Mouse (Mus musculus) thymus, adult 2 months (tissue): ENCODE measurements around the gene Glis3. TPM values are rescaled to one million over a fixed set of nuclear protein-coding genes. Genes with fewer than 3 reads are reported as not detected.

Experiments
- DNase-seq: peaks from one replicate; pipeline ENCODE4 v3.0.0; 2021
- H3K27ac ChIP-seq: fragments of 200-500 bp; 2 replicates; pipeline ENCODE4 v1.5.1; 2012; ENCODE audit warnings: low read length, control low read depth; ENCODE audit not compliant: control insufficient read depth, insufficient read depth
- H3K27me3 ChIP-seq: fragments of 200-500 bp; 2 replicates; pipeline ENCODE4 v1.6.1; 2012; ENCODE audit warnings: mild to moderate bottlenecking, low read length, moderate library complexity, mixed read lengths; ENCODE audit not compliant: control insufficient read depth, insufficient read depth
- H3K36me3 ChIP-seq: fragments of 200-500 bp; 2 replicates; pipeline ENCODE4 v1.6.1; 2012; ENCODE audit warnings: mild to moderate bottlenecking, low read length, moderate library complexity; ENCODE audit not compliant: control insufficient read depth, insufficient read depth
- H3K4me1 ChIP-seq: fragments of 200-500 bp; replicated peaks from 2 replicates; pipeline ENCODE4 v1.6.1; 2012; ENCODE audit warnings: low read length; ENCODE audit not compliant: control insufficient read depth, insufficient read depth
- H3K4me3 ChIP-seq: fragments of 200-500 bp; 2 replicates; pipeline ENCODE4 v1.5.1; 2012; ENCODE audit warnings: mild to moderate bottlenecking, low read length, control low read depth, moderate library complexity; ENCODE audit not compliant: control insufficient read depth, insufficient read depth
- CTCF ChIP-seq: fragments of 200-500 bp; IDR thresholded peaks from 2 replicates; pipeline ENCODE4 v1.5.1; 2012; ENCODE audit warnings: mild to moderate bottlenecking, control low read depth, low read length, moderate library complexity, borderline replicate concordance; ENCODE audit not compliant: control insufficient read depth, poor library complexity, insufficient read depth; ENCODE audit errors: extremely low read depth
- POLR2A ChIP-seq: fragments of 200-500 bp; IDR thresholded peaks from 2 replicates; pipeline ENCODE4 v1.6.1; 2012; ENCODE audit warnings: mild to moderate bottlenecking, low read length, control low read depth, moderate library complexity; ENCODE audit not compliant: control insufficient read depth, poor library complexity, insufficient read depth; ENCODE audit errors: extremely low read depth
- WGBS: fragments of 180-500 bp; shearing (Covaris S2); methylation state at CpG from one replicate; pipeline ENCODE4 v1.1.7; 2018; 5-methylcytosine and 5-hydroxymethylcytosine counted together
- polyA plus RNA-seq: library from polyadenylated mRNA; depleted of rRNA; stranded (reverse); fragments of >200 nt; gene quantifications from 2 replicates; pipeline ENCODE4 v1.2.3, GENCODE M21; 2012

The Glis3 gene
- polyA plus RNA-seq, 1 experiment, result 1.8 TPM

DNA sequence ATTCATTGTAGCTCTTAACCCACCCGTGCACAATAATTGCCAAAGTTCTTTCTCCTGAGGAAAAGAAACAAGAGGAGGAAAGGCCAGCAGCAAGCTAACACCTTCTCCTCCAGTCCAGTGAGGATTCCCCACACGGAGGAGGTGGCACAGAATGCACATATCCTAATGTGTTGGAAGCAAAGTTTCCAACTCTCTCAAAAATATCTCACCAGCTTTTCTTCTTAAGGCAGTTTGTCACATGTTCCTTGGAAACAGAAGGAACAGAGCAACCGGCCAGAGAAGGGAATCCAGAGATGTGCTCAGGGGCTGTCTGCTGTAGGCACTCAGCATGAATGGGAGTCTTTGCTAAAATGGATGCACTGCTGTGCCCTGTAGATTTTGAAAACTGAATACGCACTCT lies 441.8 kb downstream of the Glis3 start:
- H3K4me1 ChIP-seq, result no peaks in the 10 kb centered on the region
- 87% methylated on average over 4 of the region's 4 CpGs for WGBS
- H3K27ac ChIP-seq, result no peak overlapping the region
- no peak for DNase-seq
- no peaks in the 10 kb centered on the region for H3K27me3 ChIP-seq
- TF ChIP-seq POLR2A (no peak), CTCF (no peak)
- no peak overlapping the region for H3K4me3 ChIP-seq
- no peaks in the 10 kb centered on the region for H3K36me3 ChIP-seq

DNA sequence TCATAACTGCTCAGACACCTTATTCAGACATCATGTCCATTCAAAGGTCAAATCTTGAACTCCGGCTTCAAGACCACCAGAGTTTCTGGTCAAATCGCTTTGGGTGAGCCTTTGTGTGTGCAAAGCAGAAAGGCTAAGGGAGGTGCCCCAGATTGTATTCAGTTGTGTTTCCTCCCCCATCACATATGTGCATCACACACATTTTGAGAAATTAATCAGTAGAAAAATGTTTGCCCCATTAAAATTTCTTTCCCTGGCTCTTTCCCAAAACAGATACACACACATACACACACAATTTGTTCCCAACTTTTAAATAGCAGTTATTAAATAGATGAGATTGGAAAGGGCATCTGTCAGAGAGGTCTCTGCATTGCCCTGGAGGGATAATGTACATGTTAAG lies 442.3 kb downstream of the Glis3 start:
- Histone ChIP-seq H3K27ac (no peak overlapping the region), H3K36me3 (no peaks in the 10 kb centered on the region), H3K4me1 (no peaks in the 10 kb centered on the region), H3K27me3 (no peaks in the 10 kb centered on the region), H3K4me3 (no peak overlapping the region)
- WGBS, result 97% methylated on average over 2 of the region's 2 CpGs
- no peak for TF ChIP-seq POLR2A
- DNase-seq, result no peak

DNA sequence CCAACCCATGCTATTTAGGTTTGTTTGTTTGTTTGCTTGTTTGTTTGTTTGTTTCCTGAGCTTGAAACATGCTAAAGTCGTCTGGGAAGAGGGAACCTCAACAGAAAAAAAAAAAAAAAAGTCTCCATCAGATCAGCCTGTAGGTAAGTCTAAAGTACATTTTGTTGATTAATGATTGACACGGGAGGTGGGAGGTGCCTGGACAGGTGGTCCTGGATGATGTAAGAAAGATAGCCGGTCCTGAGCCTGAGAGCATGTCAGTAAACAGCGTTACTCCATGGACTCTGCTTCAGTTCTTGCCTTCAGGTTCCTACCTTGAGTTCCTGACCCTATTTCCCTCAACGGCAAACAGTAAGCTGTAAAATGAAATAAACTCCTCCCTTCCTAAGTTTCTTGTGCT lies 444.3 kb downstream of the Glis3 start:
- Histone ChIP-seq H3K27me3 (no peaks in the 10 kb centered on the region), H3K27ac (no peak overlapping the region), H3K4me3 (no peak overlapping the region), H3K36me3 (no peaks in the 10 kb centered on the region), H3K4me1 (no peaks in the 10 kb centered on the region)
- 87% methylated on average over 5 of the region's 5 CpGs for WGBS
- DNase-seq, result no peak
- TF ChIP-seq POLR2A (no peak), CTCF (no peak)

DNA sequence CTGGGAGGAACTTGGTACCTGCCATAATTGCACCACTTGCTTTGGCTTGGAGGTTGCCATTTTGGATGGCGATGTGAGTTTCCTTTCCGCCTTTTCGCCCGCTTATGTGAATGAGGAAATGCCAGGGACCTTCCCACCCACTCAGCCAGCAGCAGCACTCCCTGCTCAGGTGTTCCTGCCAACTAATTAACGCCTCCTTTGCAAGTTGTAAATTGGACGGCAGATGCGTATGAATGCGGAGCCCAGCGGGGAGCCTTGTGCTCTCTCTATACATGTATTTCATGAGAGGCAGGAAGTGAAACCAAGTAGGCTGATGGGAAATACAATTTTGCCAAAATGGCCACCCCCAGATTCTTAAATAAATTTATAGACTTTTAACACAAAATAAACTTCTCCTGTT lies 444.8 kb downstream of the Glis3 start:
- DNase-seq, result no peak
- no peak overlapping the region for H3K4me3 ChIP-seq
- no peak for TF ChIP-seq CTCF
- TF ChIP-seq POLR2A, result no peak
- no peaks in the 10 kb centered on the region for H3K36me3 ChIP-seq
- H3K4me1 ChIP-seq, result no peaks in the 10 kb centered on the region
- no peaks in the 10 kb centered on the region for H3K27me3 ChIP-seq
- no peak overlapping the region for H3K27ac ChIP-seq
- WGBS, result 96% methylated on average over 9 of the region's 9 CpGs

DNA sequence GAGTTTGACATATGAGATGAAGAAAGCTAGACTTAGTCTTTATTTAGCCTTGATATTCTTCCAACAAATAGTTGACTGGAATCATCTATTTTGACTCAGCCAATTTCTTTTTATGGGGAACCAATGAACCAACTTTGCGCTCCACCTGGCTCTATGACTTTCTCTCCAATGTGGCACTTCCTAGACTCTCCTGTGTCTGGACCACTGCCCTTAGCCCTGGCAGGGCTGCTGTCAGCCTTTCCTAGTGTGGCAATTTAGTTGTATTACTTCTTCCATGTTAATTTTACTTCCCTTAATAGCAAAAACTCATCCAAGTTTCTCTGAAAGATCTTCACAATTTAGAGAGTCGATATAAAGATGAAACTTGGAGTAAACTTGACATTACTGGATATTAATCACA lies 445.2 kb downstream of the Glis3 start:
- 94% methylated on average over 2 of the region's 2 CpGs for WGBS
- no peak for DNase-seq
- TF ChIP-seq CTCF, result no peak
- no peak for TF ChIP-seq POLR2A

DNA sequence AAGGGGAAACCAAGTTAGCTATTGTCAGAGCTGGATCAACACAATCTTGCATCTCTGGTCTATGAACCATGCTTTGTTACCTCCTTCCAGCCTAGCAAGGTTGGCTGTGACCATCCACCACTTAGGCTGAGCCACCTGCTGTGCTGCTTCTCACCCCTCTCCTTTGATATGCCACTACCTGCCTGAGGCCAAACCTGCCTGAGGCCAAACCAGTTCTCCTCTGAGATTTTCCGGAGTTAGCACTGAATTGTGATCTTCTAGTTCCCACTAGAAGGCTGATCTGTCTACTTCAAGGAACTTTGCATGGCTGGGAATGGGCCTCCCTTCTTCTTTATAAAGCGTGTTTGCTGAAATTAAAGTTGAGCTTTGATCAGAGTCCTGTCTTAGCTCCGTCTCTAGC lies 448.4 kb downstream of the Glis3 start:
- no peaks in the 10 kb centered on the region for H3K27me3 ChIP-seq
- 83% methylated on average over 3 of the region's 3 CpGs for WGBS

More for the DNA sequence above, 445.2 kb downstream of the Glis3 start:
- Histone ChIP-seq H3K4me3 (no peak overlapping the region), H3K36me3 (no peaks in the 10 kb centered on the region), H3K4me1 (no peaks in the 10 kb centered on the region), H3K27ac (no peak overlapping the region), H3K27me3 (no peaks in the 10 kb centered on the region)

DNA sequence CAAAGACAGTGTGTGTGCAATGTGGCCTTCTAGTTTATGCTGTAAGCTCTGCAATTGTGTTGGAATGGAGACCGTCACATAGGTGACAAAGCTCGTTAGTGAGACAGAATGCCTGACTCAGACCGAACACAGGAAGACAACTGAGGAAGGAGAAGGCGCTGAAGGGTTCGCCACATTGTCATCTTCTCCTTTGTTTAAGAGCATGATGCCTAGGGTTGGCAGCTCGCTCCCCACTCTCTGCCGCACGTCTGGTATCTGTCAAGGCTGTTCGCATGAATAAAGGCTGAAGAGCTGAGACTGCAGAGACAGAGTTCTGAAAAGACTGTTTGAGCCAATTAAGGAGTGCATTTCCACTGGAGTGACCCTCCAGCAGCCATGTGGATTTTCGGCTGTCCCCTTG lies 452.4 kb downstream of the Glis3 start:
- TF ChIP-seq POLR2A, result no peak
- no peak for TF ChIP-seq CTCF
- Histone ChIP-seq H3K36me3 (no peaks in the 10 kb centered on the region), H3K27me3 (no peaks in the 10 kb centered on the region), H3K4me3 (no peak overlapping the region), H3K4me1 (no peaks in the 10 kb centered on the region), H3K27ac (no peak overlapping the region)
- DNase-seq, result no peak
- WGBS, result 95% methylated on average over 10 of the region's 10 CpGs

More for the DNA sequence above, 448.4 kb downstream of the Glis3 start:
- Histone ChIP-seq H3K4me1 (no peaks in the 10 kb centered on the region), H3K36me3 (no peaks in the 10 kb centered on the region), H3K4me3 (no peak overlapping the region), H3K27ac (no peak overlapping the region)
- DNase-seq, result no peak
- TF ChIP-seq CTCF (no peak), POLR2A (no peak)

DNA sequence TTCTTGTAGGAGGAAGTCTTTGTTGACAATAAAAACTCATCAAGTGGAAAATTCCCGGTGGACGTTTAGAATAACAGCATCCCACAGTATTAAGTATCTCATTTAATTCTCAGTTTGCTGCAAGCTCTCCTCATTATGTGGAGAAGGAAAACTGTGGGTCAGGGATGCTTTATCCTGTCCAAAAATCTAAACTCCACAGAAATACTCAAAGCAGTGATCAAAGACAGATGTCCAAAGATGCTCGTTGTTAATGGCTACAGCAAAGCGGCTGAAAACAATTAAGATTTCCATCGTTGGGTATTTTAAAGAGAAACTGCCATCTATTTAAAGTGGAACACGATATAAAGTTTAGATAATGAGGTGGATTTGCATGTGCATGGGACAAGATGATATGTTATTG lies 454.2 kb downstream of the Glis3 start:
- Histone ChIP-seq H3K4me1 (no peaks in the 10 kb centered on the region), H3K4me3 (no peak overlapping the region), H3K36me3 (no peaks in the 10 kb centered on the region), H3K27me3 (no peaks in the 10 kb centered on the region), H3K27ac (no peak overlapping the region)
- WGBS, result 76% methylated on average over 6 of the region's 6 CpGs
- TF ChIP-seq POLR2A (no peak), CTCF (no peak)
- no peak for DNase-seq
